Comparison of ENCODE assay signal across 8 mouse cellular contexts in the genomic region with DNA sequence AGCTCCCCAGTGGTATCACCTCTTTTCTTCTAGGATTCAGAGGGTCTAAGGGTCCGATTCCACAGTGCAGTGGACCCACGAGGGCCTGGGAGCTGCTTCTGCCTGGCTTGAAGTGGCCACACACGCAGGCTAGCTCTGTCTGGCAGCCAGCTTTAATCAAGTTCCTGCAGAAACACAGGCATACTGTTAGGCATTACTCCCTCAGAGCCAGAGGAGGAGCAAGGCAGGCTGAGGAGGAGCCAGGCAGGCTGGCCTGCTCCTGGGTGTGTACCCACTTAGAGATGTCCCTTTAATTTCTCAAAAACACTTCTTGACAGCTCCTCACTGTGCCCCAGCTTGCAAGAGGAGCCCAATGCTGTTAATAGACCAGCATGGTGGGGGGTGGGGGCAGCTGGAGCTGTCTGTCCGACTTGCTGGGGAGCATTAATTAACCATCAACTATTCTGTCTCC.
A peak's percentile ranks its signal among the peaks of the same experiment; 100 is the strongest.
DNase-seq lines count a peak whose midpoint lies in the region; ATAC-seq lines count a peak whose summit lies in the region.

No protein-coding gene starts in this region.

- no peaks in the 10 kb centered on the region for H3K36me3 ChIP-seq in embryonic facial prominence, embryonic 12.5 days
- H3K36me3 ChIP-seq in limb, embryonic 12.5 days = no peaks in the 10 kb centered on the region
- no peaks in the 10 kb centered on the region for H3K36me3 ChIP-seq in midbrain, embryonic 13.5 days

- ATAC-seq in embryonic facial prominence, embryonic 12.5 days (ENCODE audit: insufficient number of reproducible peaks, insufficient read depth, low FRiP score, low TSS enrichment) = peak; percentile 79; the same call in 1 of the 2 replicates
- ATAC-seq in limb, embryonic 12.5 days (ENCODE audit: insufficient number of reproducible peaks, insufficient read depth, low FRiP score, low TSS enrichment, low read depth) = peak; percentile 70
- peak; percentile 65 for ATAC-seq in midbrain, embryonic 13.5 days

- H3K9me3 ChIP-seq in embryonic facial prominence, embryonic 12.5 days = no peaks in the 10 kb centered on the region
- H3K9me3 ChIP-seq in limb, embryonic 12.5 days = no peaks in the 10 kb centered on the region
- no peaks in the 10 kb centered on the region for H3K9me3 ChIP-seq in midbrain, embryonic 13.5 days

- H3K27ac ChIP-seq in embryonic facial prominence, embryonic 12.5 days = peak overlapping the region; percentile 81
- peak overlapping the region; percentile 86 for H3K27ac ChIP-seq in limb, embryonic 12.5 days
- H3K27ac ChIP-seq in midbrain, embryonic 13.5 days = peak overlapping the region; percentile 16; the same call in 1 of the 2 replicates

- H3K27me3 ChIP-seq in embryonic facial prominence, embryonic 12.5 days = no peaks in the 10 kb centered on the region
- H3K27me3 ChIP-seq in limb, embryonic 12.5 days = no peaks in the 10 kb centered on the region
- no peaks in the 10 kb centered on the region for H3K27me3 ChIP-seq in midbrain, embryonic 13.5 days

- WGBS in embryonic facial prominence, embryonic 12.5 days = 9% methylated on average over 4 of the region's 4 CpGs
- WGBS in limb, embryonic 12.5 days = 7% methylated on average over 4 of the region's 4 CpGs
- WGBS in midbrain, embryonic 13.5 days = 22% methylated on average over 4 of the region's 4 CpGs

- DNase-seq in NIH3T3 (ENCODE audit: low read depth) = peak; percentile 71
- DNase-seq in heart, postnatal 10 days = peak; percentile 70 to 74
- no peak for DNase-seq in adrenal gland, postnatal 25 days
- no peak for DNase-seq in adrenal gland, adult 18-20 months (ENCODE audit: low spot score in 2 of 2)
- no peak for DNase-seq in urinary bladder, adult 18-20 months (ENCODE audit: low spot score in 2 of 2)

- intact Hi-C loops in heart, postnatal 10 days (cut with DNase I) = loop anchor here (5.0 to 10.0 kb wide), 2 partner anchors 187 to 274 kb away; no protein-coding TSS in a partner anchor

- no peak overlapping the region for H3K4me3 ChIP-seq in embryonic facial prominence, embryonic 12.5 days
- H3K4me3 ChIP-seq in limb, embryonic 12.5 days (replicated peaks) = no peak overlapping the region
- H3K4me3 ChIP-seq in midbrain, embryonic 13.5 days (replicated peaks) = no peak overlapping the region

- H3K9ac ChIP-seq in embryonic facial prominence, embryonic 12.5 days = 0 out of 2 replicates have a peak overlapping the region, but pooled peaks have one; percentile 10
- H3K9ac ChIP-seq in limb, embryonic 12.5 days (replicated peaks) = no peak overlapping the region; the same call in 1 of the 2 replicates
- no peak overlapping the region for H3K9ac ChIP-seq in midbrain, embryonic 13.5 days (replicated peaks)

- H3K4me1 ChIP-seq in embryonic facial prominence, embryonic 12.5 days = peaks cover 21% of the 10 kb centered on the region
- H3K4me1 ChIP-seq in limb, embryonic 12.5 days (replicated peaks) = peaks cover 26% of the 10 kb centered on the region
- peaks cover 20% of the 10 kb centered on the region for H3K4me1 ChIP-seq in midbrain, embryonic 13.5 days (replicated peaks)

- H3K4me2 ChIP-seq in embryonic facial prominence, embryonic 12.5 days (replicated peaks) = 0 out of 2 replicates have a peak overlapping the region, but pooled peaks have one; percentile 5
- H3K4me2 ChIP-seq in limb, embryonic 12.5 days = peak overlapping the region; percentile 15
- no peak overlapping the region for H3K4me2 ChIP-seq in midbrain, embryonic 13.5 days (replicated peaks)

Comparison
In these comparisons a context has a peak if more than half of its experiments do, and no peak if none do; other contexts are left out.
1. DNase-seq: peak in NIH3T3 (single experiment) and heart, postnatal 10 days (2 of 2); none in adrenal gland, postnatal 25 days (single experiment), adrenal gland, adult 18-20 months (0 of 2) and urinary bladder, adult 18-20 months (0 of 2).
2. H3K27ac ChIP-seq: peak in every context shown above with its lines; median percentile 86 in limb, embryonic 12.5 days; 81 in embryonic facial prominence, embryonic 12.5 days; 16 in midbrain, embryonic 13.5 days.
3. Peak in every context shown above with its lines, with median percentiles within 50 percentile points of each other: ATAC-seq.